Mouse (Mus musculus) thymus, postnatal 25 days (tissue): ENCODE measurements at regions not wholly inside any gene's neighbourhood (a gene's known extent, or its start where the extent isn't known, plus 50 kb on each side); places are given as distances from the start of the nearest gene placed in this dataset.

Experiments
- DNase-seq: peaks from one replicate; pipeline ENCODE4 v3.0.0; 2022

DNA sequence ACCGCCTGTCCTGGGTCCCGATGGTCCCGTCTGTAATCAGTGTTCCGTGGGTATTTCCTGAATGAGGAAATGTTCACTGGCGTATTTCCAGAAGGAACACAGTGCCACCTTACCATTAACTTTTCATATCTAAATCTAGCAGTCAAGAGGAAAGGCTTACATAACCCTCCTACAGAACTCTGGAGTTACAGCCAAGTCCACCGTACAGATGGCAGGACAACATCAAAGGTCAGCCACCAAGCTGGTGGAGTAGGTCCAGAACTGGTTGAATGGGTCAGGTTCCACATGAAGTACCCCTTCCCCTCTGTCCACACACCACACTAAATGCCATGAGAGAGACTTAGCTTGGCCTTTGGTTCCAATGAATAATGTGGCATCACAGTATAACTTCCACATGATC lies 139.7 kb downstream of the Barhl2 start:
- DNase-seq: no peak

DNA sequence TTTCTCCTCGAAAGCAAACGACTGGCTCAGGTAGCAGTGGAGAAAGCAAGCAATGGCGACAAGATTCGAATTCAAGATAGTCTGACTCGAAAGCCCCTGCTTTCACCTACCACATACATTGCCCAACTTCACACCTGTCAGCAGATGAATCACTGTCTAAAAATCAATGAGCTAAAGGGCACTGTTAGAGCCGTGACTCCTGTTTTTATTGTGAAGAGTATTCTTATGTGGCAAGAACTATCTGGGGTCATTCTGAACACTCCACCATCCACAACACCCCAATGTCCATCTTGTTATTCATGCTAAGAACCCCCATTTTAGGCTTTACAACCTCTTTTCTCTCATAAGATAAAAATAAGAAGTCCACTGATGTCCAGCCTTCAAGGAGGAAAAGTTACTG lies 144.1 kb downstream of the Barhl2 start:
- DNase-seq: no peak

DNA sequence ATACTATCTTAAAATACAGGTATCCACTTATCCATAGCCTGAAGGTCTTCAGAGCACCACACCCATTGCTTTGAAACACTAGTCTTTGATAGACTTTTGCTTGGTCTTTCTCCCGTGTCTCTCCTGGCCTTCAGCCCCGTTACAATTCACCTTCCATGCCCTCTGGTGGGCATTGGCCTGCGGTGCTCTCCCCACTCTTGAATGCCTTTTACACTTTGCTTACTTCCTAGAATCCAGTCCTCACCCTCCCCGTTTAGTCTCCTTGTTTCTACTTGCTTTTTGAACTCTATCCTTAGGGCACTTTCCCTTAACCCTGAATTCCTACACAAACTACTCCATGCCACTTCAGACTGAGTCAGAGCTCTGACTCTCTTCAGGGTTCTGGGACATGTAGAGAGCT lies 156.6 kb downstream of the Barhl2 start:
- no peak for DNase-seq

GRCm38 (mm10) chr5:106296721-106297120 lies 161.2 kb downstream of the Barhl2 start:
- DNase-seq: no peak

- DNase-seq: no peak
These were observed 162.0 kb downstream of the Barhl2 start for GRCm38 (mm10) chr5:106295993-106296392.

DNA sequence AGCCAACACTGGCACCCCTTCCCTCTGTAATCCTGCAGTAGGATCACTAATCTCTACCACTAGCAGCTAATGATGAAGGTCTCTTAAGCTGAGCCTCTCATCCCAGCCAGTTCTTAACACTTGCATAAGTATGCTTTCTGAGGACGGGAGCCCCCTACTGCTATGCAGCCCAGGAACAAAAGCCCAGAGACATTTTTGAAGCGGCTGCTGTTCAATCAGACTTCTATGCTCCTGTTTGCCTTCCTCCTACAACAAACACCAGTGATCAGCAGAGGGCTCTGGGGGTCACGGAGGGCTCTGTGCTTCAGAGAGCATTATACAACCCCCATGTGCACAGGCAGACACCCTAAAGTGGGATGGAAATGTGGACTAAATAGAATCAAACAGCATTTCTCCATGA lies 162.4 kb downstream of the Barhl2 start:
- DNase-seq: no peak

DNA sequence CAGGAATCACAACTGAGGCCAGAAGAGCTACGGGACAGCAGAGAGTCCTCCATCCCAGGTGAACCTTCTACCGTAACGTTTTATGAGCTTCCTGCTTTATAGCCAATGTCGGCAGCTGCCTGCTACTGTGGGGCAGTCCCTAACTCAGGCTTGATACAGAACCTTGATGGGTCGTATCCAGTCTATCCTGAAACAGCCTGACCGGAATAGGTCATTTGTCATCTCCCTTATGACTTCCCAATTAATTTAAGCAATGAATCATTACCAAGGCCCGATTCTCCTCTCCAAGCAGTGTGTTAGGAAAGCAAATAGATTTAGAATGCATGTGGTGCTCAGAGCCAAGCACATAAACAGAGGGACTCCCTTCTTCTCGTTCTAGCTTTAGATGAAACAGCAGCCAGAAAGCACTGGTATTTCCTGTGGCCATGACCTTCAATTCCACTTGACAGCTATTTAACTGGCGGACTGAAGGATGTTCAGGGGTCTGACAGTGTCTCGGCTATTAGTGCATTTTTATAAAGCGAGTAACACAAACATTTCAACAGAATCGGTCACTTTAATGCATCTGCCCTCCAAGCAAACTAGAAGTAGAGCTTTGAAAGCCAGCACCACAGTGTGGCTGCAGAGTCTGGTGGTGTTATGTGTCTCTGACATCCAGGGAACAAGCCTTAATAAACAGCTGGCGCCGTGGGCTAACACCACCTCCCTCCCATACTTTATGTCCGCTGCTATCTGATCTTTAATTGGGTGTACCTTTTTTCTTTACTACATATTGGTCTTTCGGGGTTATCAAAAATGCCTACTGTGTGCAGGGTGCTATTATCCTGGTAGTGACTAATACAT lies 165.4 kb downstream of the Barhl2 start:
- no peak for DNase-seq

- DNase-seq: no peak
These were observed 172.8 kb downstream of the Barhl2 start for GRCm38 (mm10) chr5:106285152-106285551.

DNA sequence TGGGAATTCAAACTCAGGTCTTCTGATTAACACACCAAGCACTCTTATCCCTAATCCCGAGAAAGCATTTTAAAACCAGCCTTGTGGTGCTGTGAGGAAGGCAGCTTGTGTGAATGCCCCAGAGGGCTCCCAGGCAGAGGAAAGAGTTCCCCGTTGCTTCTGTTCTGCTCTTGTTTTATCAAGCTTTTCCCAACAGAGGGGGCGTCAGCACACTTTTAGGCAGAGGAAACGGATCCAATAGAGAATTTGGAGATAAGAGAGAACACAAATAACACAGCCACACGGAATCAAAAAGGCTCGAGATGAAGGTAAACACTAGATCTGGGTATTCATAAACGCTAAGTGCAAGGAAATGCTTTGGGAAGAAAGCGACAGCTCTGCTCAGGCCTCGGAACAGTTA lies 173.2 kb downstream of the Barhl2 start:
- no peak for DNase-seq

DNA sequence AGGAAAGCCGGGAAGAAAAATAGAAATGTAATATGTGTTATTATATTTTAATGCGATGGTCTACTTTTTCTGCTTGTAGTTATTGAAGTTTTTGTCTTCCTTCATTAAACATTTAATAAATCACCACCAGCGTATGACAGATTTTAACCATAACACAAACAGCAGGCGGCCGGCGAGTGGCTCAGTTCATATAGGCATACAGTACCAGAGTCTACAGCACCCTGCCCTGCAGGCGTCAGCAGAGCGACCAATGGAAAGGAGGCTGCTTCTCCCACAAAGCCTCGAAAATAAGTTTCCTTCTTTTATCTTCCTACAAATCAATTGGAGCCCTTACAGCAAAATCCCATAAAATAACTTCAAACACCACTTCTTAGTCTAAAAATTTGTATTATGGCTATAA lies 175.3 kb downstream of the Barhl2 start:
- DNase-seq: no peak

DNA sequence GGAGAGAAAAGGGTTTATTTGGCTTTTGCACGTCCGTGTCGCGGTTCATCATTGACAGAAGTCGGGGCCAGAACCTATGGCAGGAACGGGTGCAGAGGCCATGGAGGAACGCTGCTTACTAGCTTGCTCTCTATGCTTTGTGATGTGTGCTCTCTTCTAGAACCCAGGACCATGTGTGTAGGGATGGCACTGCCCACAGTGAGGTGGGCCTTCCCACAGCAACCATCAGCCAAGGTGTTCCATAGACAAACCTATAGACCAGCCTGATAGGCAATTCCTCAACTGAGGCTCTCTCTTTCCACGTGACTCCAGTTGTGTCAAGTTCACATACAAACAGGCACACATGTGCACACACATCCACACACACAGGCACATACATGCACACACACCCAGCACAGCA lies 180.2 kb downstream of the Barhl2 start:
- DNase-seq: no peak

DNA sequence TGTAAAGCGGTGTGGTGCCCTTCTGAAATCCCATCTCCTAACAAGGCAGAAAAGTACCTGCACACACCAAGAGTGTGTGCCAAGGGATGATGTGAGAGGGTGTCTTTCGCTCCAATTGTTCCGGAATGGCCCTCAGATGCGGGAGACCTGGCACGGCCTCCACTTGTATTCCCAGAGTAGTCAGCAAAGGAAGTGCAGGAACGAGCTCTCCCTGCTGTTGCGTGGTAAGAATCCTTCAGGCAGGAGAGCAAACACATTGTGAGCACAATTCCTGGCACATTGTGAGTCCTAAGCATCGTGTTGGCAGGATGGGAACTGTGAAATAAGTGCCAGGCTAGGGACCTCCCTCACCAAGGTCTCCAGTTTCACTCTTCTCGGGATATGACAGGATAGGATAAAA lies 180.7 kb downstream of the Barhl2 start:
- no peak for DNase-seq

- DNase-seq: no peak
These were observed 181.8 kb downstream of the Barhl2 start for GRCm38 (mm10) chr5:106276186-106276585.

DNA sequence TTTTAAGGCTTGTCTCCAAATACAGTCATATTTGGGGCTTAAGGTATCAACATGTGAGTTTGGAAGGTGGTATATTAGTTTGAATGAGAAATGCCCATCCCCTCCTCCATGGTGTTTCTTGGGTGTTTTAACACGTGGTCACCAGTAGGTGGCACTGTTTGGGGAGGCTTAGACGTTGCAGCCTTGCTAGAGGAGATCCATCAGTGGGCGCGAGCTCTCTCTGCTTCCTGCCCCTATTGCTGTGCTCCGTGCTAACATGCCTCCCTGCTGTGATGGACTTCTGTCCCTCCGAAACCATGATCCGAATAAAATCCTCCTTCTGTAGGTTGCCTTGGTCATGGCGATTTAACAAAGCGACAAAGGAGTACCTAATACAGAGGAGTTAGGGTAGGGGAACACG lies 183.3 kb downstream of the Barhl2 start:
- no peak for DNase-seq

GRCm38 (mm10) chr5:106264536-106264935 lies 193.4 kb downstream of the Barhl2 start:
- no peak for DNase-seq

DNA sequence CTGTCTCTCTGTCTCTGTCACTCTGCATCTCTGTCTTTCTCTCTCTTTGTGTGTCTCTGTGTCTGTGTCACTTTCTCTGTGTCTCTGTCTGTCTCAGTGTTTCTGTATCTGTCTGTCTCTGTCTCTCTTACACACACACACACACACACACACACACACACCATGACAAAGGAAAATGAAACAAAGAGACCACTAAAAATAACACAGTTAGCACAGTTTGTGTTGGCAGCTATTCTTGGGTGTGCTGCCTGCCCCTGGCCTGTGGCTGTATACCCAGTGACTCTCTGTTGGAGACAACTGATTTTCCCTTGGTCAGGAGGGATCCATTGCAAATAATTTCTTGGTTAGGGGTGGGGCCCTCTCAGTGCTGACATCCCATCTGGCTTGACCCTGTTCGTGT lies 200.8 kb downstream of the Barhl2 start:
- no peak for DNase-seq

- DNase-seq: no peak
These were observed 228.8 kb downstream of the Barhl2 start for GRCm38 (mm10) chr5:106229154-106229553.

DNA sequence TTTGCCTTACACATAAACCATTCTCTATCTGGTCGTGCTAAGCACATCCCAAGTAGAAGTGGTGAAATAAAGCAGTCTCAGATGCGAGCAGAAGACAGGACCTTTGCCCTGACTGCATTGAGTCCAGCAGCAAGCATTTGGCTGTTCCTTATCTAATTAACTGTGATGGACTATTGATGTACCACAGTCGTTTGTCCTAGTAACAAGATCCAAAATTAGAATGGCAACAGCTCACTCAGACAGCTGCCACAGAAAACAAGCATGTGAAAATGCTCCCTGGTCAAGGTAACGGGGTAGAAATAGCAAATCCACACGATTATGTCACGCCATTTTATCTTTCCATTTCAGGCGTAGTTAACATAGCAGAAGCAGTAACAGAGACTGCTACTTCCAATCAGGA lies 233.8 kb downstream of the Barhl2 start:
- DNase-seq: no peak

DNA sequence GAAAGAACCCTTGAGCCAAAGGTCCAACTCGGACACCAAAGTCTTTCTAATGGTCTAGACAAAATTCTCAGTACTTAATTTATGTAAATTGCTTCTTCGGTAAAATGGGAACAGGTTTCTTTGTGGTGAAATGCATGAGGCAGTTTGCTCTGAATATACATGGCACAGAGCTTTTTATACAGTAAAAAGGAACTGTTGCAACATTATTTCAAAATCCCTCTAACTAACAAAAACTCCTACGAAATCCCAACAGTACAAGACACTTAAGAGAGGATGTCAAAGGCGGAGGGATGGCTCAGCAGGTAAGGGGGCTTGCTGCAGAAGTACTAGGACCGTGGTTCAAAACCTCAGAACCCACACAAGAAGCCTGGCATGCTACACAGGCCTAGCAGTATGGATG lies 248.4 kb downstream of the Barhl2 start:
- no peak for DNase-seq

DNA sequence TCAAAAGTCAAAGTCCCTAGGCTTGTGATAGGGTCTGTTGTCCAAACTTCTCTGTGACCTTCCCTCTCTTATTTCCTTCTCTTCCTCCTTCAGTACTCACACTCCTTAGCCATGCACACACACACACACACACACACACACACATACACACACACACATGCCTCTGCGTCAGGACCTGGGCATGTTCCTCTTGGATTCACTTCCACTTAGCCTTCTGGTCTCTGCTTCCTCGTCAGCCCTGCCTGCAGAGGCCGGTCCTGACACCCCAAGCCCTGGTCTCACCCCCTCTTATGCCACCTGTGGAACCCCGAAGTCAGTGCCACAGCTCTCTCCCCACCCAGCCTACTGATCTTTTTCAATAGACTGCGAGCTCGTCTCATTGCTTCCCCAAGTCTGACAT lies 250.3 kb downstream of the Barhl2 start:
- DNase-seq: no peak

DNA sequence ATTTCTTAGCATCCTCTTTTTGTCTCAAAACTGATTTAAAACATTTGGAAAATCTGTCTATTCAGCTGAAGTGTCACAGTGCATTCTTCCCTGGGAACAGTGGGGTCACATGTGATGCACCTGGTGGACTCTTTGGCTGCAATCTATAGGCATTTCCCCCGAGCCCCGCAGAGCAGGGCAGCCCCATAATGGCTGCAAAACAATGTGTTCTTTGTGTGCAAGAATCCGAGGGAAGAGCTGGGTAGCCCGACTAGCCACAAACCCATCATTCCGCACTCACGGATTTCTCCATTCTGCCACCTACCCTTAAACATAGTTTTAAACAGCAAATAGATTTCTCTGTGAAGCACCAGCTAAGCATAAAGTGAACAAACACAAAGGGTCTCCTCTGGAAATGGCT lies 252.2 kb downstream of the Barhl2 start:
- DNase-seq: no peak

DNA sequence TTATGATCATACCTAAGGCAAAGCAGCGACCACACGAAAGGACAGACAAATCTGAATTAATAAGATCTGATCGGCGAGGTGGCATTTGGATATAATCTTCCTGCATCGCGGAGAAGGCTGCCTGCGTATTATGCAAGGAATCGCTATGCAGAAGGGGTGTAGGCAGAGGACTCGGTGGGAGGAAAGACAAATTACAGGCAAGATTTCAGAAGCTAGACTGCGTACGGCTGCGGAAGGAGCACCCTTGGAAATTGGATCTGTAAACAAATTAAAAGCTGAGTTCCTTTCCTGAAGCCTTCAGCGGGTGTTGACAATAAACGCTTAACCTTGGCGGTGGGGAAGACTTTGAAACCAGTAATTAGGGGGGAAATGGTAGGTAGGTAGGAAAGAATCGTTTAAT lies 257.3 kb downstream of the Barhl2 start:
- DNase-seq: no peak

DNA sequence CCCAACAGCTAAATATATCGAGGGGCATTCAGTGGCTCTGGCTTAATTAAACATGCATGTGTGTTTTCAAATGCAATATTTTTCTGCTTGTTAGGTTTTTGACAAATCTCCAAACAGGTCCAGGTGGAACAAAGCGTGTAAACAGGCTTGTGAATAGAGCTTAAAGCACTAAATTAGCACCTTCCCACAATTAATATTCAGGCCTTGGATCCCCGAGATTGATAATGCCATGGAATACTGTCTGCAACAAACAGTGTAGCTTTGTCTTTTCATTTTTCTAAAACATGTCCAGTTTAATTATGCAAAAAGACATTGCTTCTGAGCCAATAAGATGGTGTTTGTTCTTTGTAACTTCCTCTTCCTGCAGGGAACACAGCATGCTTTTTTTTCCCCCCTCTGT lies 258.9 kb downstream of the Barhl2 start:
- DNase-seq: no peak

GRCm38 (mm10) chr5:106191141-106191540 lies 266.8 kb downstream of the Barhl2 start:
- DNase-seq: no peak

GRCm38 (mm10) chr5:106181726-106182125 lies 276.2 kb downstream of the Barhl2 start:
- no peak for DNase-seq
